Mouse (Mus musculus) testis, adult 2 months (tissue): ENCODE results near the gene Krt87. TPM values are rescaled to one million over a fixed set of nuclear protein-coding genes. Genes with fewer than 3 reads are reported as not detected.

Experiments
- H3K27ac ChIP-seq: fragments of 200-500 bp; 2 replicates; pipeline ENCODE4 v1.5.1; 2012; ENCODE audit warnings: low read depth, low read length; ENCODE audit not compliant: control insufficient read depth, insufficient read depth
- H3K27me3 ChIP-seq: fragments of 200-500 bp; 2 replicates; pipeline ENCODE4 v1.6.1; 2012; ENCODE audit warnings: mild to moderate bottlenecking, low read length, moderate library complexity; ENCODE audit not compliant: control insufficient read depth, insufficient read depth
- H3K36me3 ChIP-seq: fragments of 200-500 bp; 2 replicates; pipeline ENCODE4 v1.6.1; 2012; ENCODE audit warnings: mild to moderate bottlenecking, low read length; ENCODE audit not compliant: control insufficient read depth, insufficient read depth
- H3K4me1 ChIP-seq: fragments of 200-500 bp; 2 replicates; pipeline ENCODE4 v1.6.1; 2012; ENCODE audit warnings: low read length; ENCODE audit not compliant: control insufficient read depth, insufficient read depth
- H3K4me3 ChIP-seq: fragments of 200-500 bp; 2 replicates; pipeline ENCODE4 v1.5.1; 2012; ENCODE audit warnings: low read depth, mild to moderate bottlenecking, low read length, moderate library complexity, mixed read lengths; ENCODE audit not compliant: control insufficient read depth
- CTCF ChIP-seq: fragments of 200-500 bp; IDR thresholded peaks from 2 replicates; pipeline ENCODE4 v1.5.1; 2012; ENCODE audit warnings: low read depth, mild to moderate bottlenecking, inconsistent platforms, low read length, moderate library complexity; ENCODE audit not compliant: control insufficient read depth, insufficient read depth, insufficient replicate concordance
- POLR2A ChIP-seq: fragments of 200-500 bp; IDR thresholded peaks from 2 replicates; pipeline ENCODE4 v1.6.1; 2012; ENCODE audit warnings: low read depth, mild to moderate bottlenecking, inconsistent platforms, low read length, moderate library complexity; ENCODE audit not compliant: control insufficient read depth
- polyA plus RNA-seq: library from polyadenylated mRNA; depleted of rRNA; stranded (reverse); fragments of >200 nt; gene quantifications from 2 replicates; pipeline ENCODE4 v1.2.3, GENCODE M21; 2012

Gene Krt87
- polyA plus RNA-seq, 1 experiment: not detected

DNA sequence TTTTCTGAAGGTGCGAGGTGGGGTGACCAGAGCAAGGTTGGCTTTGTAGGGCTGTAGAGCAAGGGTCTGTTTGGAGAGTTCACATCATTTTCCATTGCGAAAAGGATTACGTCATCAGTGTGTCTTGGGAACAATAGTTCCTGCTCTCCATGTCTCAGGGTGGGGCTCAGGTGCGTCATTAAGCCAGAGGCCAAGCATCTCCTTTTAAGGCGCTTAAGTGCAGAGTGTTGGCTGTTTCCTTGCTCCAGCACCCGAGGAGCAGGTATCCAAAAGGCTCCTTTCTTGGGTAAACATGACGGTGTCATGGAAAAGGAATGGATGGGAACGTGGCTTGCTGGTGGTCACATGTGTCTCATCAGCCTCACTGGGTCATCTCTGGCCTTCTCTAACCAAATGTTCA lies 16.2 kb upstream of the Krt87 start:
- H3K4me1 ChIP-seq: peaks cover 2% of the 10 kb centered on the region; the same call in 1 of the 2 replicates
- no peak for TF ChIP-seq CTCF
- no peak for TF ChIP-seq POLR2A
- no peak overlapping the region for H3K27ac ChIP-seq
- no peaks in the 10 kb centered on the region for H3K36me3 ChIP-seq
- H3K27me3 ChIP-seq: no peaks in the 10 kb centered on the region
- H3K4me3 ChIP-seq: no peak overlapping the region

DNA sequence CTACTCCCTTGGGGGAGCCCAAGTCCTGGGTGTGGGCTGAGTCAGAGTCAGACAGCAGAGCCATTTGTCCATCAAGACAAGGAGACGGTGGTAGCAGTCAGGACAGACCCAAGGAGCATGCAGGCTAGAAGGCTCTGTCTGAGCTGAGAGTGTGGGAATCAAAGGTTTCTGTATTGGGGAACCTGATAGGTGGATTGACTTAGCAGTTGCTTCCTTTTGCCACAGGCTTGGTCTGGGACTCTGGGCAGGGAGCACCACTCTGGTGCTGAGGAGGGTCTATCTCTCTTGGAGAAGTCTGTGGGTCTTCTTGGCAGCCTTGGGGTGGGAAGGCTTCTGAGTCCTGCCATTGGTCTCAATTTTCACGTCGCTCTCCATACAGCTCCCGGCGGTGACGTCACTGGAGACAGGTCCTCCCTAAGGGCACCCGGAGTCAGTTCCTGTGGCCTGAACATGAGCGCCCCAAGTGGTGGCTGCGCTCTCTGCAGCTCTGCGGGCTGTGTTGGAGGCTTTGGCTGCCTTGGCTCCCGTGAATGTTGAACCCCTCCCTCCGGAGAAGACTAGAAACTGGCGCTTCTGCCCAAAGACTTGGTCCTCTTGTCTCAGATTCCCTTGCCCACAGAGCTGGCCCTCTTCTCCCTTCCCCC lies 14.6 kb upstream of the Krt87 start:
- no peaks in the 10 kb centered on the region for H3K36me3 ChIP-seq
- TF ChIP-seq CTCF: peak; percentile 81; the same call in 1 of the 2 replicates
- TF ChIP-seq POLR2A: no peak
- peaks cover 2% of the 10 kb centered on the region; the same call in 1 of the 2 replicates for H3K4me1 ChIP-seq
- H3K4me3 ChIP-seq: no peak overlapping the region
- H3K27ac ChIP-seq: no peak overlapping the region
- H3K27me3 ChIP-seq: no peaks in the 10 kb centered on the region

DNA sequence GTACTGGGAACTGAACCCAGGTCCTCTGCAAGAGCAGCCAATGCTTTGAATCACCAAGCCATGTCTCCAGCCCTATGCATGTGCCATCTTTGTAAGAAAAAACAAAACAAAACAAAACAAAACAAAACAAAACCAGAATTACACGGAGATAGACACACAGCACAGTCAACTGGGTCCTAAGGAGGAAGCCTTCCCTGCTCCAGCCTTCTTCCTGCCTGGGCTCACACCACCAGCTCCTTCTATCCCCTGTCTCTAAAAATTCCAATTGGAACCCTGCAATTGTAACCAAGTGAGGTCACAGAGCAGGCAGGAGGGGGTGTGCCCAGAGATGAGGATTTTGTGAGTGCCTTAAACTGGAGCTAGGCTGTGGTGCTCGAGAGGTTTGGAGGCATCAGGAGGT lies 8.8 kb upstream of the Krt87 start, which contains the start of gene Krt88:
Gene Krt88, plus strand, starts transcription at position 301 of the 400 bp plus-strand sequence.
- no peaks in the 10 kb centered on the region for H3K36me3 ChIP-seq
- peak within 1 kb of the TSS; percentile 61 for H3K27ac ChIP-seq
- no peak for TF ChIP-seq CTCF
- TF ChIP-seq POLR2A: peak; percentile 72; the same call in 1 of the 2 replicates
- H3K27me3 ChIP-seq: no peaks in the 10 kb centered on the region
- H3K4me3 ChIP-seq: peak within 1 kb of the TSS; percentile 82
- peaks cover 2% of the 10 kb centered on the region for H3K4me1 ChIP-seq

DNA sequence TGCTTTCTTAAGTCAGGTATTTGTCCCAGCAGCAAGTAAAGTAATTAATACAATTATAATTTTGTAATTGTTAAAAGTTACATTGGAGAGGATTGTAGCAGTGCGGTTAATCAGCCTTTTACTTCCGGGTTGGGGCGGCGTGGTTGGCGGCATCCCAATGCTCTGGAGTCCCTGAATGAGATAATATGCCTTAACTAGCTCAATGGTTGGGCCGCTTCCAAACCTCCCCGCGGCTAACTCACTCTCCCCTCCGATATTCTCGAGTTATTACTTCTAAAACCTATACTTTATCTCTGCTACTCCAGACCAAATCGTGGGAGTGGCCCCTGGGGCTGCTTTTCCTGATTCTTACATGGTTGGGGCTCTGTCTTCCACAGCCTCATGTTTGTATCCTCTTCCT lies 8.0 kb upstream of the Krt87 start:
- no peaks in the 10 kb centered on the region for H3K36me3 ChIP-seq
- no peak for TF ChIP-seq POLR2A
- no peak for TF ChIP-seq CTCF
- H3K27me3 ChIP-seq: no peaks in the 10 kb centered on the region
- peaks cover 2% of the 10 kb centered on the region for H3K4me1 ChIP-seq
- no peak overlapping the region for H3K27ac ChIP-seq
- H3K4me3 ChIP-seq: peak overlapping the region; percentile 75

DNA sequence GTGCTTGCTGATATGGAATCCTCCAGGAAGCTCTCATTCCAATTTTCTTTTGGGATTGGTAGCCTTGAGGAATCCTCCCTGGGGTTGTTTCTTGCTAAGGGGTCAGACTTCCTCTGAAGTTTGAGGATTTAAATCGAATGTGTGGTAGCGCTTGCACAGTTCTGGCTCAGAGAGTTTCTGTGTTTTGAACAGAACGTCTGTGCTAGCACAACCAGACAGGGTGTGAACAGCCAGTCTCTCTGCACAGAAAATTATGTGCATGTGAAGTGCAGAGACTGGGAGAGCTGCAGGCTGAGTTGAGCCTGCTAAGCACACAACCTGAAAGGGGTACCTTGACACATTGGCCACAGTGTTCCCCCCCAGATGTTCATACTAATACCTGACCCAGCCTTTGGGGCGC lies 2.2 kb upstream of the Krt87 start:
- Histone ChIP-seq H3K4me3 (no peak overlapping the region), H3K27ac (no peak overlapping the region)
- TF ChIP-seq CTCF: no peak
- no peak for TF ChIP-seq POLR2A

GRCm38 (mm10) chr15:101436611-101437010 lies 2.0 kb downstream of the Krt87 start:
- no peak for TF ChIP-seq CTCF
- no peak for TF ChIP-seq POLR2A
- no peak overlapping the region for H3K4me3 ChIP-seq
- peaks cover 4% of the 10 kb centered on the region; the same call in 1 of the 2 replicates for H3K27me3 ChIP-seq
- peaks cover 6% of the 10 kb centered on the region; the same call in 1 of the 2 replicates for H3K4me1 ChIP-seq
- H3K36me3 ChIP-seq: no peaks in the 10 kb centered on the region
- H3K27ac ChIP-seq: no peak overlapping the region

More for the DNA sequence above, 2.2 kb upstream of the Krt87 start:
- Histone ChIP-seq H3K27me3 (peaks cover 4% of the 10 kb centered on the region; the same call in 1 of the 2 replicates), H3K36me3 (no peaks in the 10 kb centered on the region), H3K4me1 (peaks cover 6% of the 10 kb centered on the region; the same call in 1 of the 2 replicates)

DNA sequence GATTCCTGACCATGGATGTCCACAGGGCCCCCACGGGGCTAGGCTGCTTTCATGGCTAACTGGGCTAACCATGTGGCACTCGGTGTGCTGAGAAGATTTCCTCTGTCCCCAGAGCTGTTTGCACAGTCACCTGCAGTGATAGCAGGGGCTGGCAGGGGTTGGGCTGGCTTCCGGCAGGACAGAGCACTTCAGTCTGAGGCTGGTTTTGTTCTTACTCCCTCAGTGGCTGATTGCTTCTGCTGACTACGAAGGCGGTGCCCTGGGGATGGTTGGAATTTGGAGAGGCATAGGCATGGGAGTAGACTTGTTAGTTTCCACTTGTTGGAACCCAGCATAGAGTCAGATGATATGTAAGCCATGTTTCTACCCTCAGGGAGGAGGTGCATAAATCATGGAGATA lies 13.7 kb downstream of the Krt87 start:
- no peaks in the 10 kb centered on the region for H3K27me3 ChIP-seq
- H3K4me3 ChIP-seq: no peak overlapping the region
- TF ChIP-seq CTCF (no peak), POLR2A (no peak)
- H3K27ac ChIP-seq: no peak overlapping the region
- no peaks in the 10 kb centered on the region for H3K36me3 ChIP-seq
- H3K4me1 ChIP-seq: no peaks in the 10 kb centered on the region
